Mouse (Mus musculus): ENCODE results near the gene Ifit1bl1. TPM values are rescaled to one million over a fixed set of nuclear protein-coding genes. Genes with fewer than 3 reads are reported as not detected.
"Not testable (repeated sequence)": the region's sequence is repeated elsewhere in the genome, so short reads cannot be mapped to it uniquely, and the experiment has no call there.

Gene Ifit1bl1
- polyA plus RNA-seq, 1 experiment: 0.77 TPM

GRCm38 (mm10) chr19:34598341-34598740 is 3.4 kb downstream of the Ifit1bl1 start:
- no peak for TF ChIP-seq POLR2A (IDR thresholded peaks at IDR 0.05; ENCODE audit: borderline replicate concordance, control insufficient read depth, low read depth, low read length)
- TF ChIP-seq CTCF (IDR thresholded peaks at IDR 0.05; ENCODE audit: control insufficient read depth, insufficient read depth, low read length): no peak
- H3K4me3 ChIP-seq (replicated peaks; ENCODE audit: control insufficient read depth, low read depth, low read length): no peak overlapping the region
- peaks cover 5% of the 10 kb centered on the region for H3K4me1 ChIP-seq (ENCODE audit: control insufficient read depth, insufficient read depth, low read length)
- WGBS: 60% methylated on average over 2 of the region's 2 CpGs
- H3K27ac ChIP-seq (ENCODE audit: control insufficient read depth, insufficient read depth, low read depth, low read length, poor library complexity): no peak overlapping the region

- TF ChIP-seq POLR2A (IDR thresholded peaks at IDR 0.05; ENCODE audit: borderline replicate concordance, control insufficient read depth, low read depth, low read length) (no peak), CTCF (IDR thresholded peaks at IDR 0.05; ENCODE audit: control insufficient read depth, insufficient read depth, low read length) (no peak)
- Histone ChIP-seq H3K27ac (ENCODE audit: control insufficient read depth, insufficient read depth, low read depth, low read length, poor library complexity) (no peak overlapping the region), H3K4me3 (replicated peaks; ENCODE audit: control insufficient read depth, low read depth, low read length) (no peak overlapping the region), H3K4me1 (ENCODE audit: control insufficient read depth, insufficient read depth, low read length) (peaks cover 2% of the 10 kb centered on the region)
These were observed 4.9 kb downstream of the Ifit1bl1 start for GRCm38 (mm10) chr19:34596811-34597210.

DNA sequence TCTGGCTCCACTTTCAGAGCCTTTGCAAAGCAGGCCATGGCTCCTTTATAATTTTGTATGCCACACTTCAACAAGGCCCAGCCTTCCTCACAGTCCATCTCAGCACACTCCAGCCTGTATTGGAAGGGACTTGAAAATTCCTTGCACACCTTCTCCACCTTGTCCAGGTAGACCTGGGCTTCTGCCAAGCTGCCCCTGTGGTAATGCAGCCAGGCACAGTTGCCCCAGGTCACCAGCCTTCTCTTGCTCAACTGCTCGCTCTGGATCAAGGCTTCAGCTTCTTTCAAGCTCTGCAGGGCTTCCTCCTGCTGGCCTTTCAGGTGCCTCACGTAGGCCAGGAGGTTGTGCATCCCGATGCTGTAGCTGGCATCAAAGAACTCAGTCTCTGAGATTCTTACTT is 7.2 kb downstream of the Ifit1bl1 start:
- not testable (repeated sequence) for H3K4me3 ChIP-seq (replicated peaks; ENCODE audit: control insufficient read depth, low read depth, low read length)

DNA sequence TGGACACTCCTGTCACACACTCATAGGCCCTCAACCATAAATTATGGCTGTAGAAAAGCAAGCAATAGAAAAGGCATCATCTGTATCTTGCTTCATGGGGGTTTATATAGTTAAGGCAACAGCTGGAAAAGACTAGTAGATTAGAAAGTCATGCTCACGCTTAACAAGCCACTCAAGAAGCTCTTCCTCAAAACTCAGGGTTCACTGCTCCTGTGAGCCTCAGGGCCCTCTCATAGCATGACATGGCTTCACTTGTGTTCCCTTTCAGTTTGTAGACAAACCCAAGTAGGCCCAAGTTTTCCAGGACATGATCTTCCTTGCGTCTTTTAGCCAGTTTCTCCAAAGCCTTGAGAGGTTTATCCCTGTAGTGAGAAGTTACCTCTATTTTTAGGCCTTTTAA is 8.3 kb downstream of the Ifit1bl1 start:
- no peak for TF ChIP-seq POLR2A (IDR thresholded peaks at IDR 0.05; ENCODE audit: borderline replicate concordance, control insufficient read depth, low read depth, low read length)
- TF ChIP-seq CTCF (IDR thresholded peaks at IDR 0.05; ENCODE audit: control insufficient read depth, insufficient read depth, low read length): no peak
- H3K4me1 ChIP-seq (ENCODE audit: control insufficient read depth, insufficient read depth, low read length): peaks cover under 1% of the 10 kb centered on the region
- no peak overlapping the region for H3K27ac ChIP-seq (ENCODE audit: control insufficient read depth, insufficient read depth, low read depth, low read length, poor library complexity)
- no peak overlapping the region for H3K4me3 ChIP-seq (replicated peaks; ENCODE audit: control insufficient read depth, low read depth, low read length)
- 76% methylated on average over 2 of the region's 2 CpGs for WGBS

More for the DNA sequence above, 7.2 kb downstream of the Ifit1bl1 start:
- not testable (repeated sequence) for H3K4me1 ChIP-seq (ENCODE audit: control insufficient read depth, insufficient read depth, low read length); H3K27ac ChIP-seq (ENCODE audit: control insufficient read depth, insufficient read depth, low read depth, low read length, poor library complexity)
- 65% methylated on average over 3 of the region's 3 CpGs for WGBS

- Histone ChIP-seq H3K27ac (ENCODE audit: control insufficient read depth, insufficient read depth, low read depth, low read length, poor library complexity) (no peak overlapping the region), H3K4me1 (ENCODE audit: control insufficient read depth, insufficient read depth, low read length) (no peaks in the 10 kb centered on the region; the same call in 1 of the 2 replicates), H3K4me3 (replicated peaks; ENCODE audit: control insufficient read depth, low read depth, low read length) (no peak overlapping the region)
- no peak for TF ChIP-seq POLR2A (IDR thresholded peaks at IDR 0.05; ENCODE audit: borderline replicate concordance, control insufficient read depth, low read depth, low read length)
- TF ChIP-seq CTCF (IDR thresholded peaks at IDR 0.05; ENCODE audit: control insufficient read depth, insufficient read depth, low read length): no peak
These were observed 12.8 kb downstream of the Ifit1bl1 start for GRCm38 (mm10) chr19:34588959-34589358.

DNA sequence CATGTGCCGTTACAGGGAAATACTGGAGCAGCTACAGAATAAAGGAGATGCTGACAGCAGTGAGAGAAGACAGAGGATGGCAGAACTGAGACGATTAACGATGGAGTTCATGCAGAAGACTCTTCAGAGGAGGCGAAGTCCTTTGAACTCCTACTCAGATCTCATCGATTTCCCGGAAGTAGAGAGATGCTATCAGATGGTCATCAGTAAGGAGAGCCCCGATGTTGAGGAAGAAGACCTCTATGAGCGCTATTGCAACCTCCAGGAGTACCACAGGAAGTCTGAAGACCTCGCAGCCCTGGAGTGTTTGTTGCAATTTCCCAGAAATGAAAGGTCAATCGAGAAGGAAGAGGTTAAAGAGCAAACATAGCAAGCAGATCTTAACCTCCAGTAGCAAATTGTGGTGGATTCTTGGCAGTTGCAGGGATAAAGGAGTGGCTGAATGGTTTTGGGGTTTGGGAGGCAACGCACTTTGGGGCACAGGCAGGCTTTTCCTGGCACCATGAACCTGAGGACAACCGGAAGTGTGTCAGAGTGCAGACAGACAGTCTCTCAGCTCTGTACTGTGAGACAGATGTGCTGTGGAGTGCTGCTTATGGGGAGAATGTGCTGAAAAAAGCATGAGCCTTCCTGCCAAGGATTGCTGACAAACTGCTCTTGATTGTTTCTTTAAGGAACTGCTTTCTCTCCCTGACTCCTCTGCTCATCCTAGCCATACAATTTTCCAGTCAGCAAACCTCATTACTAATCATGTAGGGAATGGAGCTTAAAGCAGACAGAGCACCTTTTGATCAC is 13.7 kb downstream of the Ifit1bl1 start:
- not testable (repeated sequence) for H3K27ac ChIP-seq (ENCODE audit: control insufficient read depth, insufficient read depth, low read depth, low read length, poor library complexity); H3K4me1 ChIP-seq (ENCODE audit: control insufficient read depth, insufficient read depth, low read length); H3K4me3 ChIP-seq (replicated peaks; ENCODE audit: control insufficient read depth, low read depth, low read length)
- WGBS: 46% methylated on average over 7 of the region's 12 CpGs

GRCm38 (mm10) chr19:34585740-34586458 is 15.9 kb downstream of the Ifit1bl1 start:
- not testable (repeated sequence) for H3K27ac ChIP-seq (ENCODE audit: control insufficient read depth, insufficient read depth, low read depth, low read length, poor library complexity); H3K4me3 ChIP-seq (replicated peaks; ENCODE audit: control insufficient read depth, low read depth, low read length); H3K4me1 ChIP-seq (ENCODE audit: control insufficient read depth, insufficient read depth, low read length)
- 61% methylated on average over 5 of the region's 5 CpGs for WGBS

DNA sequence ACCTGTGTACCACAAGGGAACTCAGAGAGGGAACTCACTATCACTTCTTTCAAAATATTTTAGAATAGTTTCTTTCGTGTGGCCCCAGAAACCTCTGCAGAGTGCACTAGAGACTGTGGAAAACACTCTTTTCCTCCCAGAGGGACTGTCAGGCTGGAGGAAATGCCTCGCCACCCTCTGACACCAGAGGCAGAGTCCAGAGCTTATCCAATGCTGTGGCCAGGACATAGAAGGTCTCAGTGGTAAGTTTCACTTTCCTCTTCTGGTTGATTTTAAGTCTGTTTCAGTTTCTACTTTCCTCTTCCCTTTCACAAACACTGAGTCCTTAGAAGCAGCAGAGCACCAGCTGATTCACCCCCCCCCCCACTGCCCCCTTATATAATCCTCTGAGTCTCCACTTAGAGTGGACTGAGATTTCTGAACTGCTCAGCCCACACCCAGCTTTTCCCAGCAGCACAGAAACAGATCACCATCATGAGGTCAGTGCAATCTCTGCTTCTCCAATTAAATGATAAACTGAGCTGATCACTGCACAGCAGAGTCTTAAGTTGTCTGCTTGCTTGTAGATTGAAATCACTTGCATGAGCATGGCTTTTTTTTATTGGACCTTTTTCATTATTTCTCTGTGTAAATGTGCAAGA is 18.5 kb downstream of the Ifit1bl1 start, which contains the start of gene Ifit3:
Gene Ifit3, plus strand, starts transcription at position 406 of the 641 bp plus-strand sequence.
- not testable (repeated sequence) for H3K27ac ChIP-seq (ENCODE audit: control insufficient read depth, insufficient read depth, low read depth, low read length, poor library complexity); H3K4me1 ChIP-seq (ENCODE audit: control insufficient read depth, insufficient read depth, low read length); H3K4me3 ChIP-seq (replicated peaks; ENCODE audit: control insufficient read depth, low read depth, low read length)
- WGBS: 0% methylated on average over 2 of the region's 2 CpGs

DNA sequence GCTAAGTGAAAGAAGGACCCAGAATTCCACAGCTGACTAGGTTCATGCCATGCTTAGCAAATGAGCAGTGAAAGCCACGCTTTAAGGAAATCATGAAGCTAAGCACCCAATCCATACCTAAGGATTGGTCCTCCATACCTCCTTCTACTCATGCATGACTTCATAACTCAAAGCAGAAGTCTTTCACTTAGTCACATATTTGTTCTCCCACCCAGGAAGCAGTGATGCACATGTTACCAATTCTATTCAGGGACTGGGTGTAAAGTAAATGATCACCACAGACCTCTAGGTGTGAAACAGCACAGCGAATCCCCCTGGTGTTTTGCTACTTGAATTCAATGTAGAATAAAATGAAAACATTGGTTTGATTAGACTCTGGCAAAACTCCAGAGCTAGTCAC is 19.1 kb downstream of the Ifit1bl1 start:
- H3K27ac ChIP-seq (ENCODE audit: control insufficient read depth, insufficient read depth, low read depth, low read length, poor library complexity); H3K4me3 ChIP-seq (replicated peaks; ENCODE audit: control insufficient read depth, low read depth, low read length); H3K4me1 ChIP-seq (ENCODE audit: control insufficient read depth, insufficient read depth, low read length): not testable (repeated sequence)
- WGBS: 76% methylated on average over 2 of the region's 2 CpGs

All from bone marrow, adult 2 months (tissue).